Mouse (Mus musculus) megakaryocyte-erythroid progenitor cell, adult 5-6 weeks (primary cell): ENCODE results near the gene Mob4. TPM values are rescaled to one million over a fixed set of nuclear protein-coding genes. Genes with fewer than 3 reads are reported as not detected.
"Not testable (repeated sequence)": the region's sequence is repeated elsewhere in the genome, so short reads cannot be mapped to it uniquely, and the experiment has no call there.

ENCODE experiments used
- ATAC-seq: replicated peaks from 2 replicates; pipeline ENCODE4 v1.8.0; 2016; ENCODE audit warnings: mild to moderate bottlenecking, inconsistent platforms; ENCODE audit not compliant: severe bottlenecking, poor library complexity, low FRiP score, low TSS enrichment
- total RNA-seq, 2 experiments: library from RNA; stranded (forward) in 1 of 2; stranded (reverse) in 1 of 2; fragments of 200-1000, 215-1000 nt in 1 of 2; fragments of >200 nt in 1 of 2; fragmentation: Nextera tagmentation in 1 of 2; gene quantifications; 2 replicates each; pipeline ENCODE4 v1.2.3; 2014 to 2017

Gene Mob4
- total RNA-seq (2014; fragmentation: Nextera tagmentation) (33.5 and 42.6 TPM in 2 replicates), total RNA-seq (2017) (29.4 and 68.9 TPM in 2 replicates)

GRCm38 (mm10) chr1:55130943-55131401 lies at the start of gene Mob4:
Mob4 (plus strand) TSS chr1:55131231.
- ATAC-seq: peak; percentile 89

GRCm38 (mm10) chr1:55082106-55082505 lies 48.9 kb upstream of the Mob4 start:
- 0 out of 2 replicates have a peak, but pooled peaks have one; percentile 28 for ATAC-seq

GRCm38 (mm10) chr1:55085781-55086366 lies 45.2 kb upstream of the Mob4 start:
- no peak for ATAC-seq

- ATAC-seq: peak; percentile 3; the same call in 1 of the 2 replicates
These were observed 44.1 kb upstream of the Mob4 start for GRCm38 (mm10) chr1:55086868-55087400.

- ATAC-seq: peak; percentile 32
These were observed 43.6 kb upstream of the Mob4 start for GRCm38 (mm10) chr1:55087401-55087904.

GRCm38 (mm10) chr1:55087932-55088610 lies 43.0 kb upstream of the Mob4 start, which contains the start of the genes Hspe1 and Hspd1:
Hspe1 (plus strand) TSS chr1:55088132.
Hspd1 (minus strand) TSS chr1:55088243.
- peak; percentile 67 for ATAC-seq

GRCm38 (mm10) chr1:55088611-55089497 lies 42.2 kb upstream of the Mob4 start:
- ATAC-seq: no peak

- ATAC-seq: no peak
These were observed 41.5 kb upstream of the Mob4 start for GRCm38 (mm10) chr1:55089498-55090064.

GRCm38 (mm10) chr1:55092056-55092455 lies 39.0 kb upstream of the Mob4 start:
- no peak for ATAC-seq

- ATAC-seq: no peak
These were observed 38.6 kb upstream of the Mob4 start for GRCm38 (mm10) chr1:55092469-55092868.

- ATAC-seq: no peak
These were observed 24.0 kb upstream of the Mob4 start for GRCm38 (mm10) chr1:55106919-55107585.

GRCm38 (mm10) chr1:55107644-55108043 lies 23.4 kb upstream of the Mob4 start:
- ATAC-seq: no peak

GRCm38 (mm10) chr1:55108473-55108872 lies 22.6 kb upstream of the Mob4 start:
- ATAC-seq: no peak

- ATAC-seq: no peak
These were observed 21.8 kb upstream of the Mob4 start for GRCm38 (mm10) chr1:55109066-55109766.

- no peak for ATAC-seq
These were observed 8.0 kb upstream of the Mob4 start for GRCm38 (mm10) chr1:55123046-55123445.

GRCm38 (mm10) chr1:55123561-55123960 lies 7.5 kb upstream of the Mob4 start:
- no peak for ATAC-seq

GRCm38 (mm10) chr1:55124136-55124535 lies 6.9 kb upstream of the Mob4 start:
- not testable (repeated sequence) for ATAC-seq

- 0 out of 2 replicates have a peak, but pooled peaks have one; percentile 4 for ATAC-seq
These were observed 1.3 kb upstream of the Mob4 start for GRCm38 (mm10) chr1:55129716-55130115.
